Mouse (Mus musculus): ENCODE results near the gene Etv6.

The Etv6 gene

DNA sequence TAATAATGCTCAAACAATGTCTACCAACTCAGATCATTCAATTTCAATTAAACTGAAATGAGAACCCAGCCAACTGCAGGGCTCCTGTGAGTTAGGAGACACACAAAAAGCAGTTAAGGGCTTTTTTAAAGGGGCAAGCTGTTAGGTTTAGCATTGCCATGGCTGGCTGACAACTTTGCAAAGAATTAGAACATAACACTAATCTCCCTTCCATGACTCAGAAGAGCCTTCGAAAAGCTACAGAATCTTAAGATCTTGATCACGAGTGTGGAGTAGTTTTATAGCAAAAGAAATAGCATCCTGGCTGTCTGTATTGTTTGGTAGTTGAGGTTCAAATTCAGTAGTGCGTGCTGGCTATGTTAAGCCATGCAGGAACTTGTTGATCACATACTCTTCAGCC is 182.9 kb downstream of the Etv6 start:
- no peak for DNase-seq

GRCm38 (mm10) chr6:134219358-134219757 is 183.9 kb downstream of the Etv6 start:
- DNase-seq: no peak

DNA sequence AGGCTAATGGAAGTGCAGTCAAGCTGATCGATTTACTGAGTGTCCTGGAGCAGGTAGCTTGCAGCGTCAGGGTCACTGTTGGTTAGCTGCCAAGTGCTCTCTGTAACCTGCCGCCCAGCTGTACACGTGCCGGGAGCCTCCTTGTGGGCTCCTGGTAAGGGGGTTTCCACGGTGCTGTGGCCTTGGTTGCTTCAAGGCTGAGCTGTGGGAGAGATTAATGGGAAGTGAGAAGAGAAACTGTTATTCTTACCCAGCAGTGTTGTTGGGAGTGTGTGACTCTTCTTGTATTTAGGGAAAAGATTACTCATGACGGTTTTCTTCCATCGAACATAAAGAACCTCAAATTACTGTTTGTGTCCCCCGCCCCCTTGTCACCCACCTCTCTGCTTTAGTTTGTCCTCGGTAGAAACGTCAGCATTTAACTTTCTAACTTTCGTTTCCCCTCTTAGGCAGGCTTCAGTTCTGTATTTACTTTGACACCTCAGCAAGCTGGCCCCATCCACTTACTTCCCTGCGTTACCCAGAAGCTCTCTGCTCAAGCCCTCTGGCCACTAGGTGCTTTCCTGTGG is 184.8 kb downstream of the Etv6 start:
- no peak for DNase-seq

- DNase-seq: peak in 1 of 2 experiments; percentile 51
Measured at GRCm38 (mm10) chr6:134222248-134222929, 186.9 kb downstream of the Etv6 start.

- DNase-seq: no peak
Measured at GRCm38 (mm10) chr6:134225564-134225963, 190.1 kb downstream of the Etv6 start.

- no peak for DNase-seq
Measured at GRCm38 (mm10) chr6:134226349-134227169, 191.1 kb downstream of the Etv6 start.

DNA sequence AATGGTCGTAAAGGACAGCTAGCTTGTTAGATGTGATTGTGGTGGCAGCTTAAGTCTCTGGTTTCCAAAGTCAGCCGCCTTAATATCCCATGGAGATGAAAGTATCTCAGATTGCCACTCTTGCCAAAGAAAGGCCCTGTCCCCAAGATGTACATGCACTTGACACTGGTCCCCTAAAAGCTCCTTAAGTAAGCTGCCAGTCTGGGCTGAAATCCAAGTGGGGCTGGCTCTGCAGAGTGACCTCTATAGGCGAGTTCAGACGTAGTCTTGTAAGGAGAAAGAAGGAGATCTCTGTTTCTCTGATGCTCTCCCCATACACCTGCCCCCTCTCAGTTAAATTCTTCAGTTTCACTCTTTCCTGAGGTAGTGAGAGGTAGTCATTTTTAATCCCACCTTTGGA is 200.8 kb downstream of the Etv6 start:
- DNase-seq: peak in 1 of 2 experiments; percentile 25

DNA sequence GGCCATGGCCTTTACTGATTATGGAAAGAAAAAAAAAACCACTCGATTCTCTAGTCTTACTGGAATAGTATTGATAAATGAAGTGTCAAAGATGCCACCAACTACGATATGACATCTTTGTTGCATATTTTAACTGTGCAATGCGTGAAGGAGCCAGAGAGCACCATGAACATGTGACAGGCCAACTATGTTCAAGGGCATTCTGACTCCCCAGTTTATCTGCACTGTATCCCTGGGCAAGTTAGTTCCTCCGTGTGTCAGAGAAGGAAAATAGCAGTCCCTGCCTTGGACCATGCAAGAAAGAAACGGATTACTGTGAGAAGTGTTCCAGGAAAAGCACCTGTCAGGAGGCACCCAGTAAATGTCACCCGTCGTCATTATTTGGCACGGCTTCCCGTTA is 203.0 kb downstream of the Etv6 start:
- no peak for DNase-seq

DNA sequence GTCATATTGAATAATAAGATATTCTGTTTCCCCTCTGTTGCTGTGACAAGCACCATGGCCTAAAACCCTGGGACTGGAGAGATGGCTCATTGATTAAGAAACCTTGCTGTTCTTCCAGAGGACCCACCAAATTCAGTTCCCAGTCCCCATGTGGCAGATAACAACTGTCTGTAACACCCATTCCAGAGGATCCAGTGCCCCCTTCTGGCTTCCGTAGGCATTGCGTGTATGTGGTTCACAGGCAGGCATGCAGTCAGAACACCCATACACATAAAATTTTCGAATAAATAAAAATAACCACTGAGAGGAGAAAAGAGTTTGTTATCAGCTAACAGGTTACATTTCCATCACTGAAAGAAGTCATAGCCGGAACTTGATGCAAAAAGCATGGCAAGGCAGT is 205.5 kb downstream of the Etv6 start:
- DNase-seq: no peak

GRCm38 (mm10) chr6:134243119-134243518 is 207.6 kb downstream of the Etv6 start:
- DNase-seq: peak; percentile 28 to 30

DNA sequence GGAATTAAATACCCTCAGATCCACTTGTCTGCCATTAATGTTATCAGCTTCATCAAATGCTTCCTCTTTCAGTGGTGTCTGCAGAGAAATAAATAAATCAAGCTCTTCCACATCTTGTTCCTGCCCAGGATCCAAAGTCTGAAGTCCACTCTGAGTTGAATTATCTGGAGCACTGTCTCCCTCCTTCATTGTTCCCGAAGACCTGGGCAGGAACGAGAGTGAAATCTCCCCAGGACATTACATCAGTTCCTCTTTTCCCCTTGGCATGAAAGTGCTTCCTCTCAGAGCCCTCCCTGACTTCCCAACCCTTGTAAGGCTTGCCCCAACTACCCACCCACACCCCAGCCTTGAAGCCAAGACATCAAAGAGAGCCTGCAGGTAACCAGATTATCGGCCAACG is 208.0 kb downstream of the Etv6 start:
- peak; percentile 37 to 60 for DNase-seq

GRCm38 (mm10) chr6:134244071-134244470 is 208.6 kb downstream of the Etv6 start:
- no peak for DNase-seq

GRCm38 (mm10) chr6:134246109-134246508 is 210.6 kb downstream of the Etv6 start:
- no peak for DNase-seq

- DNase-seq: no peak
Measured at GRCm38 (mm10) chr6:134247324-134247723, 211.8 kb downstream of the Etv6 start.

GRCm38 (mm10) chr6:134248720-134249119 is 213.2 kb downstream of the Etv6 start:
- no peak for DNase-seq

DNA sequence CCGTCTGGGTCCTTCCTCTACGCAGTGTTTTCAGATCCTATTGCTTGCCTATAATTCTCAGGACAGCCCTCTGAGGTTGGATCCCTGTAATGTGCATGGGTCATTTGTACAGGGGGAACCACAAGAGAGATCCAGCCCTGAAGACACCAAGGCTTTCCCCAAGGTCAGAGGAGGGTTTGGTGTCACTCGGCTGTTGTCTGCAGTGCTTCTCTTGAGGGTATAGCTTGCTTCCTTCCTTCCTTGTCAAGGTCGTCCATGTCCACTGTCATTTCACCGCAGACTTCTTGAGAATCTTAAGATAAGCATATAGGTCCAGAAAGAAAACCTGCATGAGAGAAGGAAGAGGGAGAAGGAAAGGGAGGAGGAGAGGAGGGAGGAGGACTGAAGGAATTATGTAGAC is 215.3 kb downstream of the Etv6 start:
- no peak for DNase-seq

- DNase-seq: no peak
Measured at GRCm38 (mm10) chr6:134251364-134251763, 215.9 kb downstream of the Etv6 start.

GRCm38 (mm10) chr6:134252081-134252755 is 216.7 kb downstream of the Etv6 start:
- no peak for DNase-seq

DNA sequence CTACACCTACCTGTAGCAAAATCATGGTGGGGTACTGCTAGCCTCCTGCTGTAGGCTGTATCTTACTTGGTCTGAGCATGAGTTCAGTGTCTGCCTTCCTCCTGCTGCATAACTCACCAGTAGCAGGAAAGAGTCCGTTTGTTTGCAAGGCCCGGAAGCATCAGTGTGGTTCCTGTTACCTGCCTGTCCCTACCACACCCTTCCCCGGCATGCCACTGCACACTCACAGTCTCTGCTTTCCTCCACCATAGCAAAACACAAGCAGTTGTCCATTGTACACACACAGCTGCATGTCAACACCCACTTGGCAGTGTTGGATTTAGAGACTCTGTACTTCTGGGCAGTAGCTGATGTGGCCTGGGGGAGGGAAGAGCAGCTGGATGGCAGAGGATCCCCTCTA is 220.9 kb downstream of the Etv6 start:
- DNase-seq: no peak

DNA sequence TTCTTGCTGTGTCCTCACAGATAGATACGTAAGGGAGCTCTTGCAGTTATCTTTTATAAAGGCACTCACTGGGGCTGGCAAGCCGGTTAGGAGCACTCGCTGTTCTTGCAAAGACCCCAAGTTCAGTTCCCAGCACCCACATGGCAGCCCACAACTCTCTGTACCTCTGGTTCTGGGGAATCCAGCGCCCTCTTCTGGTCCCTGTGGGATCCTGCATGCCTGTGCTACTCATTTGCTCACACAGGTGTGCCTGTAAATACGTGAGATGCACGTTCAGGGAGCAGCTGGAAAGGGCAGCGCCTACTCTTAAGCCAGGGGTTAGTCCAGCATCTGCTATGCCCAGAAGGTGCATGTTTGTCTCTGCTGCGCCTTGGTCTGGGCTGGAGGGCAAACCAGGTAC is 224.4 kb downstream of the Etv6 start:
- DNase-seq: no peak

- peak; percentile 46 to 48 for DNase-seq
Measured at GRCm38 (mm10) chr6:134261904-134262303, 226.4 kb downstream of the Etv6 start.

DNA sequence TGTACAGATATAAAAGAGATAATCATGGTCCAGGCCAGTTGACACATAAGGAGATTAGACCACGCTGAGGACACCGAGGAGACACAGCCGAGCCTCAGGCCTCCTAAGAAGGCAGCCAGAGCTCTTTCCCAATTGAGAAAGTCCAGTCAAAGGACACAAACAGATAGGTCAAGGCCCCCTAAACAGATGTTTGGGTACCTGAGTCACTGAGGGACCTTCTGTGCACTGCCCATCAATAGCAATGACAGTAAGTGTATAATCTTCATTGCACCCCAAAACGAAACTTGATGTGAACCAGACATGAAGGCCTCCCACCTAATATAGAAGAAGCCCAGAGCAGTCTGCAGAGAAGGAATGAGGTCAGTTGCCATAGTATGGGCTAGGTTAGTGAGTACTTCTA is 226.9 kb downstream of the Etv6 start:
- no peak for DNase-seq

GRCm38 (mm10) chr6:134262911-134263607 is 227.6 kb downstream of the Etv6 start:
- DNase-seq: no peak

Data from lung, adult 18-20 months (tissue).